Mouse (Mus musculus): ENCODE measurements at regions not wholly inside any gene's neighbourhood (a gene's known extent, or its start where the extent isn't known, plus 50 kb on each side); places are given as distances from the start of the nearest gene placed in this dataset.
A peak's percentile ranks its signal among the peaks of the same experiment; 100 is the strongest.

DNA sequence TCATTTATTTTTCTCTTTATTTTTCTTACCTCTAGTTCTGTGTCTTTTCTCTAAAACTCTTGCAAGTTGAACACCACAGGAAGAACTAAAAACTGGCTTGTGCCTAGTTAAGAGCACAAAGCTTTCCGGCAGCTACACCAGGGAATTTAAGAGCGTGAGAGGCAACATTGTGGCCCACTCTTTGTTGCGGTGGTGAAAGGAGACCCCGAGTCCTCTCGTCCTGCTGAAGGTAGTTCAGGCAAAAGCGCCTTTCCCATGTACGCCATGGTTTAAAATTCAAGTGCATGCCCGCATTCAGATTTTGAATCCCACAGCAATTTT is 142.4 kb downstream of the Ascl1 start:
- H3K9ac ChIP-seq (replicated peaks; ENCODE audit: low read depth, low read length), result no peak overlapping the region
- no peak overlapping the region for H3K4me2 ChIP-seq (replicated peaks; ENCODE audit: low read depth, low read length)
- H3K9me3 ChIP-seq (ENCODE audit: control insufficient read depth, low read depth, low read length), result no peaks in the 10 kb centered on the region
- WGBS, result 86% methylated on average over 8 of the region's 8 CpGs
- no peaks in the 10 kb centered on the region for H3K36me3 ChIP-seq (ENCODE audit: control insufficient read depth, insufficient read depth, low read length)
- no peaks in the 10 kb centered on the region for H3K4me1 ChIP-seq (ENCODE audit: control insufficient read depth, insufficient read depth, low read length)
- ATAC-seq (ENCODE audit: insufficient number of reproducible peaks, insufficient read depth, low FRiP score, low read depth), result no peak
- H3K27me3 ChIP-seq (ENCODE audit: control insufficient read depth, insufficient read depth, low read length), result no peaks in the 10 kb centered on the region
- no peak overlapping the region for H3K27ac ChIP-seq (ENCODE audit: low read length)
- H3K4me3 ChIP-seq (ENCODE audit: low read depth, low read length), result no peak overlapping the region

DNA sequence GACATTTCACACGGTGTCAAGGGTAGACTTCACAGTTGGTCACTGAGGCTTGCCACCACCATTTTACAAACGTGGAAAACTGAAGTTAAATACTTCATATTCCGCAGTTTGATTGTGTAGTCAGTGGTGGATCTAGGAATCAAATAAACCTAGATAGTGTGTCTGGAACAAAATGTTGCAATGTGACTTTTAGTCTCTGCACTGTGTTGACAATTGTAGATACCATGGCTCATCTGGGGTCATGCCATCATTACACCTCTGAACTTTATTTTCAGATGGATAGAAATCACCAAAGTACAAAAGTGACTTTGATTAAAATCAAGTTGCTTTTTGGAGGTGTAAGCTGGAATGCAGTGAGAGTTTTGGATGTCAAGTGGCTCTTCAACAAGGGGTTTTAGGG is 158.3 kb downstream of the Ascl1 start:
- Histone ChIP-seq H3K9ac (replicated peaks; ENCODE audit: low read depth, low read length) (no peak overlapping the region), H3K9me3 (ENCODE audit: control insufficient read depth, low read depth, low read length) (no peaks in the 10 kb centered on the region), H3K27me3 (ENCODE audit: control insufficient read depth, insufficient read depth, low read length) (no peaks in the 10 kb centered on the region), H3K4me1 (ENCODE audit: control insufficient read depth, insufficient read depth, low read length) (no peaks in the 10 kb centered on the region), H3K4me2 (replicated peaks; ENCODE audit: low read depth, low read length) (no peak overlapping the region), H3K4me3 (ENCODE audit: low read depth, low read length) (no peak overlapping the region), H3K27ac (ENCODE audit: low read length) (no peak overlapping the region), H3K36me3 (ENCODE audit: control insufficient read depth, insufficient read depth, low read length) (no peaks in the 10 kb centered on the region)
- no peak for ATAC-seq (ENCODE audit: insufficient number of reproducible peaks, insufficient read depth, low FRiP score, low read depth)
- WGBS, result 90% methylated on average over 3 of the region's 3 CpGs

DNA sequence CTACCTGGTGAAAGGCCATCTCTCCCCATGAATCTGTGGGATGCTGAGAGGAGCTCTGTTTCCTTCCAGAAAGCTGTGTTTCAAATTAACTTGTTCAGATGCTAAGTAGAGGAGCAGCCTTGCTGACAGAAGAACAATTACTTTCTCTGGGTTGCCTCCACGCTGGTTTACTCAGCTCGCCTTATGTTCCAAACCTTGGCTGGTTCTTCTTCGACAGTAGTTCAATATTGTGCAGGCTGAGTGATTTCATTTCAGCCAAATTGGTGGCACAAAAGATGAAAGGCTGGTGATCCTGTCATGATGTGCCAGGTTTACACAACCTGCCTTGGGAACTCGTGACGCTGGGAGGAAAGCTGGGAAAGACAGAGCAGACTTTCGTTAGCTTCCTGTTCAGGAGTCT is 160.1 kb downstream of the Ascl1 start:
- ATAC-seq (ENCODE audit: insufficient number of reproducible peaks, insufficient read depth, low FRiP score, low read depth), result no peak
- no peaks in the 10 kb centered on the region for H3K36me3 ChIP-seq (ENCODE audit: control insufficient read depth, insufficient read depth, low read length)

DNA sequence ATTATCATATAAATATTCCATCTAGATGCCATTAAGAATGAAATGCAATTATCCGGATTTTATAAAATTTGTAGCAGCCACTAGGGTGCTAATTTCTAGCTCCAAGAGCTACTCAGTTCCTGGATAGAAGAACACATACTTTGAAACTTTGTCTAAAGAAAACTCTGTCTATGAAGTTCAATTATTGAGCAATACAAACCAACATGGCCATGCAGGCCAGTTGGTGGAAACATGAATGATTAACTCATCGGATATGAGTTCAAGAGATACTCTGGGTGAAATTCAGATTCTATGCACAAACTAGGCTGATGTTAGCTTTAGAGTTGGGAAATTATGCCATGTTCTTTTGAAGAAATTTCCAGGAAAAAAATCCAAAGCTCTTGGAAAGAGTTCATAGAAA is 164.0 kb downstream of the Ascl1 start:
- Histone ChIP-seq H3K4me2 (replicated peaks; ENCODE audit: low read depth, low read length) (no peak overlapping the region), H3K4me3 (ENCODE audit: low read depth, low read length) (no peak overlapping the region), H3K9ac (replicated peaks; ENCODE audit: low read depth, low read length) (no peak overlapping the region), H3K27me3 (ENCODE audit: control insufficient read depth, insufficient read depth, low read length) (no peaks in the 10 kb centered on the region), H3K36me3 (ENCODE audit: control insufficient read depth, insufficient read depth, low read length) (no peaks in the 10 kb centered on the region), H3K27ac (ENCODE audit: low read length) (no peak overlapping the region), H3K9me3 (ENCODE audit: control insufficient read depth, low read depth, low read length) (no peaks in the 10 kb centered on the region), H3K4me1 (ENCODE audit: control insufficient read depth, insufficient read depth, low read length) (no peaks in the 10 kb centered on the region)
- ATAC-seq (ENCODE audit: insufficient number of reproducible peaks, insufficient read depth, low FRiP score, low read depth), result no peak
- 86% methylated on average over 2 of the region's 2 CpGs for WGBS

More for the DNA sequence above, 160.1 kb downstream of the Ascl1 start:
- Histone ChIP-seq H3K4me3 (ENCODE audit: low read depth, low read length) (no peak overlapping the region), H3K4me1 (ENCODE audit: control insufficient read depth, insufficient read depth, low read length) (no peaks in the 10 kb centered on the region), H3K9ac (replicated peaks; ENCODE audit: low read depth, low read length) (no peak overlapping the region), H3K27me3 (ENCODE audit: control insufficient read depth, insufficient read depth, low read length) (no peaks in the 10 kb centered on the region), H3K4me2 (replicated peaks; ENCODE audit: low read depth, low read length) (no peak overlapping the region), H3K9me3 (ENCODE audit: control insufficient read depth, low read depth, low read length) (no peaks in the 10 kb centered on the region), H3K27ac (ENCODE audit: low read length) (no peak overlapping the region)
- 69% methylated on average over 6 of the region's 6 CpGs for WGBS

DNA sequence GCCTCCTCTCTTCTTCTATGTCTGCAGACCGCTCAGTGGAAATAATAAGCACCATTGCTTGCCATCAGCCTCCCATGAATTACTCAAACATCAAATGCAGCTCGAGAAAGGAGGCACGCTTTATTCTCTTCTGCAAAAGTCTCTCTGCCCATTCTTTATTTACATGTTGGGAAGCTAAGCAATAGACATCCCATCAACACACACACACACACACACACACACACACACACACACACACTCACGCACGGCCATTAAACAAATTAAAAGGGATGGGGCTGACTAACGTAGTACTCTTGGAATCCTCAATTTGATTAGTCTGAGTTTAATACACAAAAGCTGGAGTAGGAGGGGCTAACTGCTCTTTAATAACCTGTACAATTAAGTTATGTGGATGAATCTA is 167.7 kb downstream of the Ascl1 start:
- ATAC-seq (ENCODE audit: insufficient number of reproducible peaks, insufficient read depth, low FRiP score, low read depth), result peak; percentile 37; the same call in 1 of the 2 replicates
- Histone ChIP-seq H3K4me2 (replicated peaks; ENCODE audit: low read depth, low read length) (no peak overlapping the region), H3K4me1 (ENCODE audit: control insufficient read depth, insufficient read depth, low read length) (no peaks in the 10 kb centered on the region), H3K9ac (replicated peaks; ENCODE audit: low read depth, low read length) (no peak overlapping the region), H3K27ac (ENCODE audit: low read length) (no peak overlapping the region), H3K4me3 (ENCODE audit: low read depth, low read length) (no peak overlapping the region), H3K27me3 (ENCODE audit: control insufficient read depth, insufficient read depth, low read length) (no peaks in the 10 kb centered on the region), H3K36me3 (ENCODE audit: control insufficient read depth, insufficient read depth, low read length) (no peaks in the 10 kb centered on the region), H3K9me3 (ENCODE audit: control insufficient read depth, low read depth, low read length) (no peaks in the 10 kb centered on the region)
- WGBS, result 63% methylated on average over 6 of the region's 6 CpGs

DNA sequence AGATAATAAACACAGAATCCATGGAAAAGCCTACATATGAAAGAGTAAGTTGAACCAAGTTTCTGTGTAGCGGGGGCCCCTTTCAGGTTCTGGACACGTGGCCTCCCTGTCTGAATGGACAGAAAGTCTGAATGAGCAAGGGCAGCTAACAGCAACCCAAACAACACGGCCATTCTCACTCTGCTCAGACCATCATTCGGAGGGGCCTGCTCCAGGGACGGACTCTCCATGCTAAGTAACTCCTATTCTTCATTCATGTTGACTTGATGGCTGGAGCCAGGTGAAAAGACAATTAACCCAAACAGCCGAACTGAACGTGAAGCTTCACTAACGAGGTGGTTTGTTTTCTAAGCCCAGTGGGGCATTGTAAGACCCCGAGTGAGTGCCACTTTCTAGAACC is 168.3 kb downstream of the Ascl1 start:
- Histone ChIP-seq H3K9ac (replicated peaks; ENCODE audit: low read depth, low read length) (no peak overlapping the region), H3K9me3 (ENCODE audit: control insufficient read depth, low read depth, low read length) (no peaks in the 10 kb centered on the region), H3K4me3 (ENCODE audit: low read depth, low read length) (no peak overlapping the region), H3K27ac (ENCODE audit: low read length) (no peak overlapping the region), H3K4me1 (ENCODE audit: control insufficient read depth, insufficient read depth, low read length) (no peaks in the 10 kb centered on the region), H3K36me3 (ENCODE audit: control insufficient read depth, insufficient read depth, low read length) (no peaks in the 10 kb centered on the region), H3K4me2 (replicated peaks; ENCODE audit: low read depth, low read length) (no peak overlapping the region), H3K27me3 (ENCODE audit: control insufficient read depth, insufficient read depth, low read length) (no peaks in the 10 kb centered on the region)
- no peak for ATAC-seq (ENCODE audit: insufficient number of reproducible peaks, insufficient read depth, low FRiP score, low read depth)
- 67% methylated on average over 9 of the region's 9 CpGs for WGBS

DNA sequence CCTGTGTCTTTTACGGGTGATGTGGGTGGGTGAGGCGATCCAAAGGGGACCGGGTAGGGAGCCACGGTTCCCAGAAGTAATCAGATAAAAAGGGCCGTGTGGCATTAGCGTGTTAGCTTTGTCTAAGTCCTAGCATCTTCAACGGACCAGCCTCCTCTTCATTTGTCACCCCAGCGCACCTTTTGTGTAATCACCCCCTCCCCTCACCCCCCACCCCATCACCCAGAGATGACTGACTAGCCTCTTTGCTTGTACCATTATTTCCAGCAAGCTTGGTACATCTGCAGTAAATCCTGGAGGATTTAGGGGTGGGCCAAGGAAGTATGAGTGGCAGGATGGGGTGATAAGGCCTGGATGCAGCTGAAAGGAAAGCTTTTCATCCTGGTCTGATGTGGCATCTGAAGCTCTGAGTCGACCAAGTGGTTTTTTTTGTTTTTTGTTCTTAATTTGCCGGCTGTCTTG is 183.8 kb downstream of the Ascl1 start:
- H3K4me2 ChIP-seq (replicated peaks; ENCODE audit: low read depth, low read length), result no peak overlapping the region
- no peaks in the 10 kb centered on the region for H3K36me3 ChIP-seq (ENCODE audit: control insufficient read depth, insufficient read depth, low read length)
- peaks cover 3% of the 10 kb centered on the region; the same call in 1 of the 2 replicates for H3K9me3 ChIP-seq (ENCODE audit: control insufficient read depth, low read depth, low read length)
- no peak for ATAC-seq (ENCODE audit: insufficient number of reproducible peaks, insufficient read depth, low FRiP score, low read depth)
- no peak overlapping the region for H3K4me3 ChIP-seq (ENCODE audit: low read depth, low read length)
- H3K27me3 ChIP-seq (ENCODE audit: control insufficient read depth, insufficient read depth, low read length), result no peaks in the 10 kb centered on the region
- H3K9ac ChIP-seq (replicated peaks; ENCODE audit: low read depth, low read length), result no peak overlapping the region
- no peak overlapping the region for H3K27ac ChIP-seq (ENCODE audit: low read length)
- no peaks in the 10 kb centered on the region for H3K4me1 ChIP-seq (ENCODE audit: control insufficient read depth, insufficient read depth, low read length)
- 74% methylated on average over 10 of the region's 10 CpGs for WGBS

DNA sequence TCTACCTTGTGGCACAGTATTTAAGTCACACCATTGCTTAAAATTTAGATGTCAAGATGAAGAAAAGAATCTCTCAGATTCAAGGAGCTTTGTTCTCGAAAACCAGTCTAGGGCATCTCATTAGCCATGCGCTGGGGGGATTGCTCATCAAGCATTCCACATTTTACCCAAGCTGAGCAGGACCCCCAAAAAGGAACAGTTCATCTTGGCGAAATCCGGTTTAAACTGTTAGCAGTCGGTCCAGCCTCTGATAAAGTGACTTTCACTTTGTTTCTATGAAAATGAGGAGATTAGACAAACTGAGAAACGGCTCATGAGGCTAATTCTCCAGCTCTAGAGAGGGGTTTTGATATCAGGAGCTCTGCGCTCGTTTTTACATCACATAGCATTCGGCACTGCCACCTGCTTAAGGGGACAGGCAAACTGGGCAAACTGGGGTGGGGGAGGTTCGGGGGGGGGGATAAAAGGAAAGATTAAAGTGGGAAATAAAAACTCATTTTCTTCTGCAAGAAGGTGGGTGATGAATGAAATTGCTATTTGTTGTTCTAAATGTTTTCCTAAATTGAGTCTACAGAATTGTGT is 184.6 kb downstream of the Ascl1 start:
- no peak for ATAC-seq (ENCODE audit: insufficient number of reproducible peaks, insufficient read depth, low FRiP score, low read depth)
- Histone ChIP-seq H3K4me2 (replicated peaks; ENCODE audit: low read depth, low read length) (no peak overlapping the region), H3K4me1 (ENCODE audit: control insufficient read depth, insufficient read depth, low read length) (no peaks in the 10 kb centered on the region), H3K9ac (replicated peaks; ENCODE audit: low read depth, low read length) (no peak overlapping the region), H3K9me3 (ENCODE audit: control insufficient read depth, low read depth, low read length) (peaks cover 3% of the 10 kb centered on the region; the same call in 1 of the 2 replicates), H3K27ac (ENCODE audit: low read length) (no peak overlapping the region), H3K36me3 (ENCODE audit: control insufficient read depth, insufficient read depth, low read length) (no peaks in the 10 kb centered on the region), H3K27me3 (ENCODE audit: control insufficient read depth, insufficient read depth, low read length) (no peaks in the 10 kb centered on the region), H3K4me3 (ENCODE audit: low read depth, low read length) (no peak overlapping the region)
- WGBS, result 81% methylated on average over 10 of the region's 10 CpGs

DNA sequence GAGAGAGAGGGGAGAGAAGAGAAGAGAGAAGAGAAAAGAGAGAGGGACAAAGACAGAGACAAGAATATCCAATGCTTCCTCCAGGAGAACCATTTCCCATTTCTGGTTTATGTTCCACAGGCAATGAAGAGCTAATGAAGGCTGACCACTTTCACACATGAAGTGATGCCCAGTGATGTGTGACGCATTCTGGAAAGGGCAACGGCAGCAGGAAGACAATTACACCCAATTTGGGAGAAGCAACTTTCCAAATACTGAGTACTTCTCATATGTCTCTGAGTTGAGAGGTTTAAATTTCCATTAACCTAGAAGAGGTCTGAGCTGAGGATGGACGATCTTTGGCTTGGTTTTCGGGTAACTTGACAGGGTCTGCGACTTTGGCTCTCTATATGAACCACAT is 196.3 kb downstream of the Ascl1 start:
- H3K9me3 ChIP-seq (ENCODE audit: control insufficient read depth, low read depth, low read length), result no peaks in the 10 kb centered on the region
- no peak for ATAC-seq (ENCODE audit: insufficient number of reproducible peaks, insufficient read depth, low FRiP score, low read depth)
- H3K4me3 ChIP-seq (ENCODE audit: low read depth, low read length), result no peak overlapping the region
- H3K4me2 ChIP-seq (replicated peaks; ENCODE audit: low read depth, low read length), result no peak overlapping the region
- H3K36me3 ChIP-seq (ENCODE audit: control insufficient read depth, insufficient read depth, low read length), result no peaks in the 10 kb centered on the region
- H3K27me3 ChIP-seq (ENCODE audit: control insufficient read depth, insufficient read depth, low read length), result no peaks in the 10 kb centered on the region
- 65% methylated on average over 5 of the region's 5 CpGs for WGBS
- no peak overlapping the region for H3K9ac ChIP-seq (replicated peaks; ENCODE audit: low read depth, low read length)
- no peak overlapping the region for H3K27ac ChIP-seq (ENCODE audit: low read length)
- no peaks in the 10 kb centered on the region for H3K4me1 ChIP-seq (ENCODE audit: control insufficient read depth, insufficient read depth, low read length)
